Mouse (Mus musculus) kidney, postnatal 0 days (tissue): ENCODE measurements around the gene Cdk9. TPM values are rescaled to one million over a fixed set of nuclear protein-coding genes. Genes with fewer than 3 reads are reported as not detected.
A peak's percentile ranks its signal among the peaks of the same experiment; 100 is the strongest.

ENCODE experiments used
- ATAC-seq: fragments of 200-750 bp; cut with Nextera tagmentation; replicated peaks from 2 replicates; pipeline ENCODE4 v1.8.0; 2017; ENCODE audit warnings: low read depth, moderate number of reproducible peaks, moderate TSS enrichment, moderate library complexity; ENCODE audit not compliant: low FRiP score
- DNase-seq: peaks from one replicate; pipeline ENCODE4 v3.0.0-alpha.2; 2016; ENCODE audit warnings: low spot score
- H3K27ac ChIP-seq: fragments of 300-500 bp; sonication (generic); 2 replicates; pipeline ENCODE4 v1.5.1; 2014; ENCODE audit warnings: mild to moderate bottlenecking
- H3K27me3 ChIP-seq: fragments of 300-500 bp; sonication (generic); 2 replicates; pipeline ENCODE4 v1.6.1; 2014; ENCODE audit warnings: low read length, mixed read lengths; ENCODE audit not compliant: insufficient read depth
- H3K36me3 ChIP-seq: fragments of 300-500 bp; sonication (generic); 2 replicates; pipeline ENCODE4 v1.6.1; 2014; ENCODE audit warnings: low read length, mixed read lengths; ENCODE audit not compliant: insufficient read depth
- H3K4me1 ChIP-seq: fragments of 300-500 bp; sonication (generic); replicated peaks from 2 replicates; pipeline ENCODE4 v1.6.1; 2014; ENCODE audit warnings: antibody characterized with exemption, low read length, mixed read lengths; ENCODE audit not compliant: insufficient read depth
- H3K4me2 ChIP-seq: fragments of 300-500 bp; sonication (generic); 2 replicates; pipeline ENCODE4 v1.6.1; 2014; ENCODE audit warnings: mild to moderate bottlenecking, low read length, moderate library complexity, mixed read lengths
- H3K4me3 ChIP-seq: fragments of 300-500 bp; sonication (generic); replicated peaks from 2 replicates; pipeline ENCODE4 v1.5.1; 2014; ENCODE audit warnings: low read depth, low read length
- H3K9ac ChIP-seq: fragments of 300-500 bp; sonication (generic); 2 replicates; pipeline ENCODE4 v1.6.1; 2014; ENCODE audit warnings: low read depth, low read length
- H3K9me3 ChIP-seq: fragments of 300-500 bp; sonication (generic); replicated peaks from 2 replicates; pipeline ENCODE4 v1.6.1; 2016; ENCODE audit warnings: low read length, inconsistent platforms, mixed read lengths
- CTCF ChIP-seq: IDR thresholded peaks from 2 replicates; pipeline ENCODE4 v1.5.1; 2016; ENCODE audit warnings: antibody characterized with exemption, low read depth, mild to moderate bottlenecking, moderate library complexity
- WGBS: fragments of 180-500 bp; shearing (Covaris S2); extraction: QIAGEN DNeasy Blood & Tissue Kit; methylation state at CpG from one replicate; pipeline ENCODE4 v1.1.7; 2014; 5-methylcytosine and 5-hydroxymethylcytosine counted together
- polyA plus RNA-seq: library from polyadenylated mRNA; unstranded; fragments of >200 nt; fragmentation: Nextera tagmentation; extraction: Ambion mirVana; gene quantifications from 2 replicates; pipeline ENCODE4 v1.2.1, GENCODE M21; 2015

Cdk9 gene
- polyA plus RNA-seq, 1 experiment from 2014 or later: 90.6 TPM

- Histone ChIP-seq H3K4me1 (peaks cover 4% of the 10 kb centered on the region), H3K9ac (peak overlapping the region; percentile 91), H3K27ac (peak overlapping the region; percentile 98), H3K4me2 (peak overlapping the region; percentile 65), H3K27me3 (no peaks in the 10 kb centered on the region), H3K9me3 (no peaks in the 10 kb centered on the region), H3K36me3 (peaks cover 26% of the 10 kb centered on the region), H3K4me3 (peak overlapping the region; percentile 87)
- under 1% methylated on average over 41 of the region's 41 CpGs for WGBS
- ATAC-seq (peak; percentile 52), DNase-seq (peak; percentile 80)
- peak; percentile 15; the same call in 1 of the 2 replicates for TF ChIP-seq CTCF
Observed at GRCm38 (mm10) chr2:32712108-32712551, 746 bp downstream of the Cdk9 start.

GRCm38 (mm10) chr2:32711301-32712056, 1.4 kb downstream of the Cdk9 start:
- peaks cover 4% of the 10 kb centered on the region for H3K4me1 ChIP-seq
- H3K4me3 ChIP-seq: peak overlapping the region; percentile 87
- no peak for DNase-seq
- H3K9ac ChIP-seq: peak overlapping the region; percentile 91
- H3K9me3 ChIP-seq: no peaks in the 10 kb centered on the region
- ATAC-seq: no peak
- TF ChIP-seq CTCF: peak; percentile 37
- peak overlapping the region; percentile 65 for H3K4me2 ChIP-seq
- peak overlapping the region; percentile 98 for H3K27ac ChIP-seq
- WGBS: 22% methylated on average over 9 of the region's 9 CpGs
- peaks cover 32% of the 10 kb centered on the region for H3K36me3 ChIP-seq
- H3K27me3 ChIP-seq: no peaks in the 10 kb centered on the region

GRCm38 (mm10) chr2:32710425-32710824, 2.5 kb downstream of the Cdk9 start:
- no peak overlapping the region for H3K27ac ChIP-seq
- TF ChIP-seq CTCF: no peak
- ATAC-seq (no peak), DNase-seq (no peak)
- H3K4me1 ChIP-seq: peaks cover 4% of the 10 kb centered on the region
- no peaks in the 10 kb centered on the region for H3K9me3 ChIP-seq
- WGBS: 82% methylated on average over 5 of the region's 5 CpGs
- H3K9ac ChIP-seq: no peak overlapping the region
- H3K27me3 ChIP-seq: no peaks in the 10 kb centered on the region
- no peak overlapping the region for H3K4me2 ChIP-seq
- H3K36me3 ChIP-seq: peaks cover 43% of the 10 kb centered on the region
- no peak overlapping the region for H3K4me3 ChIP-seq

GRCm38 (mm10) chr2:32709521-32710137, 3.2 kb downstream of the Cdk9 start:
- Histone ChIP-seq H3K4me3 (no peak overlapping the region), H3K4me2 (no peak overlapping the region), H3K9ac (no peak overlapping the region), H3K9me3 (no peaks in the 10 kb centered on the region), H3K4me1 (peaks cover 4% of the 10 kb centered on the region), H3K27ac (no peak overlapping the region), H3K36me3 (peaks cover 48% of the 10 kb centered on the region), H3K27me3 (no peaks in the 10 kb centered on the region)
- TF ChIP-seq CTCF: no peak
- WGBS: 90% methylated on average over 20 of the region's 20 CpGs
- no peak for ATAC-seq
- DNase-seq: no peak

GRCm38 (mm10) chr2:32708643-32709042, 4.2 kb downstream of the Cdk9 start:
- Histone ChIP-seq H3K27ac (no peak overlapping the region), H3K4me2 (no peak overlapping the region), H3K9me3 (no peaks in the 10 kb centered on the region), H3K36me3 (peaks cover 53% of the 10 kb centered on the region), H3K9ac (no peak overlapping the region), H3K27me3 (no peaks in the 10 kb centered on the region), H3K4me3 (no peak overlapping the region), H3K4me1 (peaks cover 4% of the 10 kb centered on the region)
- WGBS: 25% methylated on average over 3 of the region's 3 CpGs
- peak; percentile 93 for TF ChIP-seq CTCF
- DNase-seq (peak; percentile 85), ATAC-seq (no peak)

GRCm38 (mm10) chr2:32706971-32707370, 5.9 kb downstream of the Cdk9 start:
- Histone ChIP-seq H3K36me3 (peaks cover 53% of the 10 kb centered on the region), H3K9ac (no peak overlapping the region), H3K4me3 (no peak overlapping the region), H3K4me2 (no peak overlapping the region), H3K4me1 (peaks cover 4% of the 10 kb centered on the region), H3K27ac (no peak overlapping the region), H3K9me3 (no peaks in the 10 kb centered on the region), H3K27me3 (no peaks in the 10 kb centered on the region)
- no peak for ATAC-seq
- WGBS: 94% methylated on average over 6 of the region's 6 CpGs
- DNase-seq: no peak
- no peak for TF ChIP-seq CTCF
